Mouse (Mus musculus) spleen, postnatal 10 days (tissue): ENCODE measurements around the gene Cpsf7.
"Not testable (repeated sequence)": the region's sequence is repeated elsewhere in the genome, so short reads cannot be mapped to it uniquely, and the experiment has no call there.

Source experiments
- DNase-seq, 2 experiments: peaks; one replicate each; pipeline ENCODE4 v3.0.0; 2021 to 2022; ENCODE audit warnings: low spot score in 2 of 2

The Cpsf7 gene

GRCm38 (mm10) chr19:10525106-10525901 lies at the start of gene Cpsf7:
Gene Cpsf7 (plus strand): TSS chr19:10525266.
- peak; percentile 87 to 91 for DNase-seq

- no peak for DNase-seq
Observed at GRCm38 (mm10) chr19:10479541-10479940, 45.5 kb upstream of the Cpsf7 start.

- DNase-seq, result no peak
Observed at GRCm38 (mm10) chr19:10482703-10483102, 42.4 kb upstream of the Cpsf7 start, which contains the start of gene Ppp1r32. Gene Ppp1r32 (minus strand): TSS chr19:10482928.

- DNase-seq, result peak; percentile 18 to 48
Observed at GRCm38 (mm10) chr19:10486264-10486738, 38.8 kb upstream of the Cpsf7 start.

GRCm38 (mm10) chr19:10495670-10496069 lies 29.4 kb upstream of the Cpsf7 start:
- no peak for DNase-seq

- DNase-seq, result no peak
Observed at GRCm38 (mm10) chr19:10496976-10497375, 28.1 kb upstream of the Cpsf7 start.

GRCm38 (mm10) chr19:10497512-10498160 lies 27.4 kb upstream of the Cpsf7 start:
- DNase-seq, result no peak

- DNase-seq, result no peak
Observed at GRCm38 (mm10) chr19:10500581-10500980, 24.5 kb upstream of the Cpsf7 start.

- DNase-seq, result peak; percentile 38 to 53
Observed at GRCm38 (mm10) chr19:10502571-10502970, 22.5 kb upstream of the Cpsf7 start.

GRCm38 (mm10) chr19:10510759-10511330 lies 14.2 kb upstream of the Cpsf7 start:
- no peak for DNase-seq

- no peak for DNase-seq
Observed at GRCm38 (mm10) chr19:10520355-10520754, 4.7 kb upstream of the Cpsf7 start.

- DNase-seq, result no peak
Observed at GRCm38 (mm10) chr19:10521926-10522325, 3.1 kb upstream of the Cpsf7 start.

- no peak for DNase-seq
Observed at GRCm38 (mm10) chr19:10523483-10524080, 1.5 kb upstream of the Cpsf7 start.

- no peak for DNase-seq
Observed at GRCm38 (mm10) chr19:10524784-10525105, 321 bp upstream of the Cpsf7 start.

GRCm38 (mm10) chr19:10525910-10526309 lies 844 bp downstream of the Cpsf7 start, which contains the start of gene Sdhaf2:
Gene Sdhaf2 (minus strand): TSS chr19:10526142.
- peak in 1 of 2 experiments; percentile 64 for DNase-seq

GRCm38 (mm10) chr19:10530082-10530481 lies 5.0 kb downstream of the Cpsf7 start:
- no peak for DNase-seq

GRCm38 (mm10) chr19:10539454-10539853 lies 14.4 kb downstream of the Cpsf7 start:
- DNase-seq, result no peak

- DNase-seq, result peak; percentile 74 to 91
Observed at GRCm38 (mm10) chr19:10555624-10556510, 30.8 kb downstream of the Cpsf7 start, which contains the start of gene Tmem216. Gene Tmem216 (minus strand): TSS chr19:10556238.

- DNase-seq, result no peak
Observed at GRCm38 (mm10) chr19:10557001-10557400, 31.9 kb downstream of the Cpsf7 start.

- DNase-seq, result no peak
Observed at GRCm38 (mm10) chr19:10557430-10557829, 32.4 kb downstream of the Cpsf7 start.

- not testable (repeated sequence) for DNase-seq
Observed at GRCm38 (mm10) chr19:10557837-10558375, 32.8 kb downstream of the Cpsf7 start.
